Mouse (Mus musculus): ENCODE results near the gene Znrf1.
A peak's percentile ranks its signal among the peaks of the same experiment; 100 is the strongest.

The Znrf1 gene

GRCm38 (mm10) chr8:111535491-111535890 is 406 bp upstream of the Znrf1 start:
- no peak for DNase-seq

- peak; percentile 85 for DNase-seq
These were observed 1.3 kb downstream of the Znrf1 start for GRCm38 (mm10) chr8:111536978-111537764.

- no peak for DNase-seq
These were observed 1.9 kb downstream of the Znrf1 start for GRCm38 (mm10) chr8:111537765-111538158.

- DNase-seq = peak; percentile 41
These were observed 2.3 kb downstream of the Znrf1 start for GRCm38 (mm10) chr8:111538194-111538593.

GRCm38 (mm10) chr8:111539422-111540076 is 3.7 kb downstream of the Znrf1 start:
- DNase-seq = peak; percentile 65

- no peak for DNase-seq
These were observed 7.9 kb downstream of the Znrf1 start for GRCm38 (mm10) chr8:111543712-111544380.

GRCm38 (mm10) chr8:111545406-111546156 is 9.7 kb downstream of the Znrf1 start:
- no peak for DNase-seq

GRCm38 (mm10) chr8:111547144-111547543 is 11.2 kb downstream of the Znrf1 start:
- DNase-seq = no peak

GRCm38 (mm10) chr8:111548201-111548600 is 12.3 kb downstream of the Znrf1 start:
- no peak for DNase-seq

GRCm38 (mm10) chr8:111550002-111550870 is 14.3 kb downstream of the Znrf1 start:
- DNase-seq = no peak

GRCm38 (mm10) chr8:111551511-111552130 is 15.7 kb downstream of the Znrf1 start:
- DNase-seq = no peak

GRCm38 (mm10) chr8:111561824-111562223 is 25.9 kb downstream of the Znrf1 start:
- DNase-seq = peak; percentile 65

GRCm38 (mm10) chr8:111562274-111562803 is 26.4 kb downstream of the Znrf1 start:
- no peak for DNase-seq

- DNase-seq = no peak
These were observed 27.2 kb downstream of the Znrf1 start for GRCm38 (mm10) chr8:111563075-111563474.

GRCm38 (mm10) chr8:111563687-111564086 is 27.8 kb downstream of the Znrf1 start:
- peak; percentile 82 for DNase-seq

GRCm38 (mm10) chr8:111564093-111564492 is 28.2 kb downstream of the Znrf1 start:
- DNase-seq = no peak

- DNase-seq = no peak
These were observed 29.9 kb downstream of the Znrf1 start for GRCm38 (mm10) chr8:111565784-111566191.

- no peak for DNase-seq
These were observed 30.4 kb downstream of the Znrf1 start for GRCm38 (mm10) chr8:111566326-111566725.

GRCm38 (mm10) chr8:111567571-111567970 is 31.7 kb downstream of the Znrf1 start:
- no peak for DNase-seq

- DNase-seq = peak; percentile 40
These were observed 32.1 kb downstream of the Znrf1 start for GRCm38 (mm10) chr8:111568029-111568428.

GRCm38 (mm10) chr8:111569926-111570325 is 34.0 kb downstream of the Znrf1 start:
- no peak for DNase-seq

Measured in thymus, postnatal 14 days (tissue).